Mouse (Mus musculus): Measurements from ENCODE around the gene Ptpn12. TPM values are rescaled to one million over a fixed set of nuclear protein-coding genes. Genes with fewer than 3 reads are reported as not detected.

Gene Ptpn12
- polyA plus RNA-seq, 1 experiment from 2014 or later, result 23.0 TPM

GRCm38 (mm10) chr5:20956298-20956697, 99.4 kb downstream of the Ptpn12 start, which contains the start of gene Rsbn1l:
TSS of gene Rsbn1l (minus strand) at chr5:20956398.
- Histone ChIP-seq H3K27me3 (ENCODE audit: insufficient read depth, low read length) (no peaks in the 10 kb centered on the region), H3K9me3 (ENCODE audit: low read length) (peaks cover 4% of the 10 kb centered on the region; the same call in 1 of the 2 replicates), H3K4me1 (ENCODE audit: insufficient read depth, low read length) (peaks cover 5% of the 10 kb centered on the region; the same call in 1 of the 2 replicates), H3K4me3 (ENCODE audit: low read length) (no peak within 1 kb of the TSS), H3K36me3 (ENCODE audit: insufficient read depth, low read length) (peaks cover 9% of the 10 kb centered on the region; the same call in 1 of the 2 replicates), H3K9ac (replicated peaks; ENCODE audit: low read length) (no peak within 1 kb of the TSS), H3K4me2 (replicated peaks; ENCODE audit: low read depth, low read length) (no peak within 1 kb of the TSS), H3K27ac (ENCODE audit: low read length) (no peak within 1 kb of the TSS)
- WGBS, result 95% methylated on average over 3 of the region's 3 CpGs
- no peak for ATAC-seq (ENCODE audit: low FRiP score, low TSS enrichment)

- WGBS, result 47% methylated on average over 13 of the region's 13 CpGs
- Histone ChIP-seq H3K27me3 (ENCODE audit: insufficient read depth, low read length) (no peaks in the 10 kb centered on the region), H3K9ac (replicated peaks; ENCODE audit: low read length) (no peak overlapping the region), H3K36me3 (ENCODE audit: insufficient read depth, low read length) (peaks cover 9% of the 10 kb centered on the region; the same call in 1 of the 2 replicates), H3K4me3 (ENCODE audit: low read length) (no peak overlapping the region), H3K4me1 (ENCODE audit: insufficient read depth, low read length) (peaks cover 5% of the 10 kb centered on the region; the same call in 1 of the 2 replicates), H3K4me2 (replicated peaks; ENCODE audit: low read depth, low read length) (no peak overlapping the region), H3K9me3 (ENCODE audit: low read length) (peaks cover 4% of the 10 kb centered on the region; the same call in 1 of the 2 replicates), H3K27ac (ENCODE audit: low read length) (no peak overlapping the region)
- no peak for ATAC-seq (ENCODE audit: low FRiP score, low TSS enrichment)
These were observed 100.4 kb downstream of the Ptpn12 start for GRCm38 (mm10) chr5:20955114-20955835.

GRCm38 (mm10) chr5:20952337-20952925, 103.3 kb downstream of the Ptpn12 start:
- H3K27me3 ChIP-seq (ENCODE audit: insufficient read depth, low read length), result no peaks in the 10 kb centered on the region
- H3K27ac ChIP-seq (ENCODE audit: low read length), result peak overlapping the region; percentile 99
- peak overlapping the region; percentile 90 for H3K4me3 ChIP-seq (ENCODE audit: low read length)
- peaks cover 18% of the 10 kb centered on the region for H3K4me1 ChIP-seq (ENCODE audit: insufficient read depth, low read length)
- H3K9ac ChIP-seq (replicated peaks; ENCODE audit: low read length), result peak overlapping the region; percentile 81
- peaks cover 4% of the 10 kb centered on the region; the same call in 1 of the 2 replicates for H3K9me3 ChIP-seq (ENCODE audit: low read length)
- H3K36me3 ChIP-seq (ENCODE audit: insufficient read depth, low read length), result peaks cover 4% of the 10 kb centered on the region; the same call in 1 of the 2 replicates
- H3K4me2 ChIP-seq (replicated peaks; ENCODE audit: low read depth, low read length), result peak overlapping the region; percentile 54
- 17% methylated on average over 9 of the region's 9 CpGs for WGBS
- no peak for ATAC-seq (ENCODE audit: low FRiP score, low TSS enrichment)

- under 1% methylated on average over 51 of the region's 51 CpGs for WGBS
These were observed 103.9 kb downstream of the Ptpn12 start for GRCm38 (mm10) chr5:20951666-20952281.

GRCm38 (mm10) chr5:20950855-20951650, 104.7 kb downstream of the Ptpn12 start:
- peak; percentile 77 for ATAC-seq (ENCODE audit: low FRiP score, low TSS enrichment)
- Histone ChIP-seq H3K27ac (ENCODE audit: low read length) (peak overlapping the region; percentile 99), H3K4me1 (ENCODE audit: insufficient read depth, low read length) (peaks cover 18% of the 10 kb centered on the region), H3K9ac (replicated peaks; ENCODE audit: low read length) (peak overlapping the region; percentile 98), H3K4me3 (ENCODE audit: low read length) (peak overlapping the region; percentile 90), H3K4me2 (replicated peaks; ENCODE audit: low read depth, low read length) (peak overlapping the region; percentile 70), H3K27me3 (ENCODE audit: insufficient read depth, low read length) (no peaks in the 10 kb centered on the region), H3K36me3 (ENCODE audit: insufficient read depth, low read length) (no peaks in the 10 kb centered on the region), H3K9me3 (ENCODE audit: low read length) (no peaks in the 10 kb centered on the region)
- WGBS, result under 1% methylated on average over 63 of the region's 88 CpGs

More at GRCm38 (mm10) chr5:20951666-20952281, 103.9 kb downstream of the Ptpn12 start:
- H3K27ac ChIP-seq (ENCODE audit: low read length), result peak overlapping the region; percentile 99
- peak; percentile 99 for ATAC-seq (ENCODE audit: low FRiP score, low TSS enrichment)
- peak overlapping the region; percentile 70 for H3K4me2 ChIP-seq (replicated peaks; ENCODE audit: low read depth, low read length)
- peak overlapping the region; percentile 90 for H3K4me3 ChIP-seq (ENCODE audit: low read length)
- H3K9me3 ChIP-seq (ENCODE audit: low read length), result peaks cover under 1% of the 10 kb centered on the region; the same call in 1 of the 2 replicates
- H3K9ac ChIP-seq (replicated peaks; ENCODE audit: low read length), result peak overlapping the region; percentile 98
- peaks cover under 1% of the 10 kb centered on the region; the same call in 1 of the 2 replicates for H3K36me3 ChIP-seq (ENCODE audit: insufficient read depth, low read length)
- no peaks in the 10 kb centered on the region for H3K27me3 ChIP-seq (ENCODE audit: insufficient read depth, low read length)
- peaks cover 18% of the 10 kb centered on the region for H3K4me1 ChIP-seq (ENCODE audit: insufficient read depth, low read length)

GRCm38 (mm10) chr5:20950516-20950854, 105.2 kb downstream of the Ptpn12 start:
- Histone ChIP-seq H3K9ac (replicated peaks; ENCODE audit: low read length) (peak overlapping the region; percentile 98), H3K4me2 (replicated peaks; ENCODE audit: low read depth, low read length) (peak overlapping the region; percentile 70), H3K4me1 (ENCODE audit: insufficient read depth, low read length) (peaks cover 18% of the 10 kb centered on the region), H3K9me3 (ENCODE audit: low read length) (no peaks in the 10 kb centered on the region), H3K27me3 (ENCODE audit: insufficient read depth, low read length) (no peaks in the 10 kb centered on the region), H3K4me3 (ENCODE audit: low read length) (peak overlapping the region; percentile 90), H3K36me3 (ENCODE audit: insufficient read depth, low read length) (no peaks in the 10 kb centered on the region), H3K27ac (ENCODE audit: low read length) (no peak overlapping the region)
- 0% methylated on average over 9 of the region's 9 CpGs for WGBS
- 0 out of 2 replicates have a peak, but pooled peaks have one; percentile 33 for ATAC-seq (ENCODE audit: low FRiP score, low TSS enrichment)

GRCm38 (mm10) chr5:20950093-20950492, 105.6 kb downstream of the Ptpn12 start:
- H3K27ac ChIP-seq (ENCODE audit: low read length), result no peak overlapping the region
- H3K4me1 ChIP-seq (ENCODE audit: insufficient read depth, low read length), result peaks cover 18% of the 10 kb centered on the region
- peak overlapping the region; percentile 98; the same call in 1 of the 2 replicates for H3K9ac ChIP-seq (replicated peaks; ENCODE audit: low read length)
- H3K27me3 ChIP-seq (ENCODE audit: insufficient read depth, low read length), result no peaks in the 10 kb centered on the region
- H3K9me3 ChIP-seq (ENCODE audit: low read length), result no peaks in the 10 kb centered on the region
- H3K4me3 ChIP-seq (ENCODE audit: low read length), result peak overlapping the region; percentile 90
- 7% methylated on average over 5 of the region's 5 CpGs for WGBS
- H3K36me3 ChIP-seq (ENCODE audit: insufficient read depth, low read length), result no peaks in the 10 kb centered on the region
- ATAC-seq (ENCODE audit: low FRiP score, low TSS enrichment), result no peak
- H3K4me2 ChIP-seq (replicated peaks; ENCODE audit: low read depth, low read length), result peak overlapping the region; percentile 70

GRCm38 (mm10) chr5:20946906-20947305, 108.8 kb downstream of the Ptpn12 start:
- H3K27me3 ChIP-seq (ENCODE audit: insufficient read depth, low read length), result no peaks in the 10 kb centered on the region
- H3K9me3 ChIP-seq (ENCODE audit: low read length), result no peaks in the 10 kb centered on the region
- H3K4me1 ChIP-seq (ENCODE audit: insufficient read depth, low read length), result peaks cover 20% of the 10 kb centered on the region
- 92% methylated on average over 6 of the region's 6 CpGs for WGBS
- no peak for ATAC-seq (ENCODE audit: low FRiP score, low TSS enrichment)
- H3K36me3 ChIP-seq (ENCODE audit: insufficient read depth, low read length), result no peaks in the 10 kb centered on the region
- no peak overlapping the region for H3K9ac ChIP-seq (replicated peaks; ENCODE audit: low read length)
- no peak overlapping the region for H3K4me2 ChIP-seq (replicated peaks; ENCODE audit: low read depth, low read length)
- H3K27ac ChIP-seq (ENCODE audit: low read length), result no peak overlapping the region
- no peak overlapping the region for H3K4me3 ChIP-seq (ENCODE audit: low read length)
